Mouse (Mus musculus) midbrain, embryonic 14.5 days (tissue): ENCODE data around the gene Msn. TPM values are rescaled to one million over a fixed set of nuclear protein-coding genes. Genes with fewer than 3 reads are reported as not detected.

Experiments
- ATAC-seq: fragments of 200-750 bp; cut with Nextera tagmentation; 2 replicates; pipeline ENCODE4 v1.8.0; 2017; ENCODE audit warnings: moderate number of reproducible peaks, moderate library complexity; ENCODE audit not compliant: low FRiP score, low TSS enrichment
- DNase-seq: peaks from one replicate; pipeline ENCODE4 v3.0.0-alpha.2; 2015
- H3K27ac ChIP-seq: fragments of 300-500 bp; sonication (generic); replicated peaks from 2 replicates; pipeline ENCODE4 v1.5.1; 2014; ENCODE audit warnings: mild to moderate bottlenecking, low read depth, low read length, moderate library complexity
- H3K27me3 ChIP-seq: fragments of 300-500 bp; sonication (generic); 2 replicates; pipeline ENCODE4 v1.6.1; 2014; ENCODE audit warnings: low read length, control low read depth, mixed read lengths; ENCODE audit not compliant: control insufficient read depth, insufficient read depth
- H3K36me3 ChIP-seq: fragments of 300-500 bp; sonication (generic); 2 replicates; pipeline ENCODE4 v1.6.1; 2014; ENCODE audit warnings: low read length, control low read depth; ENCODE audit not compliant: control insufficient read depth, insufficient read depth
- H3K4me1 ChIP-seq: fragments of 300-500 bp; sonication (generic); 2 replicates; pipeline ENCODE4 v1.6.1; 2014; ENCODE audit warnings: mild to moderate bottlenecking, antibody characterized with exemption, low read length, control low read depth; ENCODE audit not compliant: control insufficient read depth, insufficient read depth
- H3K4me2 ChIP-seq: fragments of 300-500 bp; sonication (generic); 2 replicates; pipeline ENCODE4 v1.6.1; 2014; ENCODE audit warnings: mild to moderate bottlenecking, low read length, moderate library complexity
- H3K4me3 ChIP-seq: fragments of 300-500 bp; sonication (generic); replicated peaks from 2 replicates; pipeline ENCODE4 v1.5.1; 2014; ENCODE audit warnings: low read depth, low read length
- H3K9ac ChIP-seq: fragments of 300-500 bp; sonication (generic); replicated peaks from 2 replicates; pipeline ENCODE4 v1.6.1; 2014; ENCODE audit warnings: mild to moderate bottlenecking, low read length, moderate library complexity
- H3K9me3 ChIP-seq: fragments of 300-500 bp; sonication (generic); 2 replicates; pipeline ENCODE4 v1.6.1; 2016; ENCODE audit warnings: low read length, control low read depth, mixed read lengths; ENCODE audit not compliant: control insufficient read depth
- WGBS: fragments of 180-500 bp; shearing (Covaris S2); extraction: QIAGEN DNeasy Blood & Tissue Kit; methylation state at CpG from one replicate; pipeline ENCODE4 v1.1.7; 2014; 5-methylcytosine and 5-hydroxymethylcytosine counted together
- polyA plus RNA-seq: library from polyadenylated mRNA; unstranded; fragments of >200 nt; fragmentation: Nextera tagmentation; extraction: Ambion mirVana; gene quantifications from 2 replicates; pipeline ENCODE4 v1.2.1, GENCODE M21; 2014

Gene Msn
- polyA plus RNA-seq, 1 experiment from 2014 or later, result 33.8 TPM

DNA sequence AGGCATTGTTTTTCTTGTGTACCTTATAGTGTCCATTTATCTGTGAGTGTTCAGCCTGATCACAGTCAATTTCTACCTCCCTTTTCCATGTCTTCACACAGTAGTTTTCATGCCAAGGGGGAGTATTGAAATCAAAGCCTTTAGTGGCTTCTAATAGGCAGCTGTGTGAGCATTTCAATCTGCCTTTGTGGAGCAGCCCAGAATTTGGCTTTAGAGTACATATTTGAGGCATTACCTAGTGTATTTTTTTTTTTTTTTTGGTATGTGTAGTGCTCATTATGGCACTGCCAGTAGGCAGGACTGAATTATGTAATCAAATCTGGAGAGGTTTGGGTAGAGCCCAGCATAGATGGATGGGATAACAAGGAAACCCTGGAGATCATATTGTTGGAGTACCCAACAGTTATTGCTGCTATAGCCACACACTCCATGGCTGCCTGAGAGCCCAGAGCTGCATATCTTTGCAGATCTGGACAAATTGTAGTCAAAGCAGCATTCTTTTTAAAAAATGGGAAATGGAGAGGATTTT, 17.3 kb downstream of the Msn start:
- Histone ChIP-seq H3K9ac (no peak overlapping the region), H3K36me3 (no peaks in the 10 kb centered on the region), H3K4me1 (no peaks in the 10 kb centered on the region), H3K27me3 (no peaks in the 10 kb centered on the region), H3K4me3 (no peak overlapping the region), H3K27ac (no peak overlapping the region), H3K4me2 (no peak overlapping the region), H3K9me3 (no peaks in the 10 kb centered on the region)
- ATAC-seq (no peak), DNase-seq (no peak)

DNA sequence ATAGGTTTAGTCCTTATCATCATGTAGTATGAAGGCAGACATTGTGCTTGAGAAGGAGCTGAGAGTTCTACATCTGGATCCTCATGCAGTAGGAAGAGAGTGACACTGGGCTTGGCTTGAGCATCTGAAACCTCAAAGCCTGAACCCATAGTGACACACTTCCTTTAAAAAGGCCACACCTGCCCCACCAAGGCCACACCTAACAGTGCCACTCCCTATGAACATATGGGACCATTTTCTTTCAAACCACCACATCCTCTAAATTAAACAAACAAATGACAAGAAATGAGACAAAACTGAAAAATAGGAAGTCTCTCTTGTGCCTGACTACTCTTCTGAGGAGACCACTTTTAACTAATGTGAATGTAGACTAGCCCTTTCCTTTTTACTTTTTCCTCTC, 19.7 kb downstream of the Msn start:
- no peak overlapping the region for H3K9ac ChIP-seq
- H3K36me3 ChIP-seq, result no peaks in the 10 kb centered on the region
- H3K27me3 ChIP-seq, result no peaks in the 10 kb centered on the region
- no peak overlapping the region for H3K4me3 ChIP-seq
- no peaks in the 10 kb centered on the region for H3K4me1 ChIP-seq
- DNase-seq, result no peak
- H3K9me3 ChIP-seq, result no peaks in the 10 kb centered on the region
- ATAC-seq, result no peak
- no peak overlapping the region for H3K27ac ChIP-seq
- H3K4me2 ChIP-seq, result no peak overlapping the region

DNA sequence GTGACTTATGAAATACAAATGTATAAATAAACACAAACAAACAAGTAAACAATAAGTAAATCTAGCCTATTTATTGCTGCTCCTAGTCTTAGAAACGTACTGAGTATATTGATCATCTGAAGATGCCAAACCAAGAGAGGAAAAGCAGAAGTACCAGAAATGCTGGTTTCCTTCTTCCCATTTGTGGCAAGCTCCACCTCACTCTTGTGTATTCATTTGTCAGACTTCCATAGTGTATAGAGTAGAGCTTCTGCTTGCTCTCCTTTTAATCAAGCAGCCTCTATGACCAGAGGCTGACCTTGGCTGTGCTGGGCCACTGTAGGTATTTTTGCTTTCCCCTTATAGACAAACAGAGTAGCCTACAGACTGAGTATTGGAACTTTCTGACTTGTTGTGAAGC, 21.5 kb downstream of the Msn start:
- Histone ChIP-seq H3K4me1 (no peaks in the 10 kb centered on the region), H3K4me2 (no peak overlapping the region), H3K27me3 (no peaks in the 10 kb centered on the region), H3K4me3 (no peak overlapping the region), H3K9ac (no peak overlapping the region), H3K36me3 (no peaks in the 10 kb centered on the region), H3K9me3 (no peaks in the 10 kb centered on the region), H3K27ac (no peak overlapping the region)
- DNase-seq (no peak), ATAC-seq (no peak)
- WGBS, result 78% methylated on average over 1 of the region's 1 CpGs

DNA sequence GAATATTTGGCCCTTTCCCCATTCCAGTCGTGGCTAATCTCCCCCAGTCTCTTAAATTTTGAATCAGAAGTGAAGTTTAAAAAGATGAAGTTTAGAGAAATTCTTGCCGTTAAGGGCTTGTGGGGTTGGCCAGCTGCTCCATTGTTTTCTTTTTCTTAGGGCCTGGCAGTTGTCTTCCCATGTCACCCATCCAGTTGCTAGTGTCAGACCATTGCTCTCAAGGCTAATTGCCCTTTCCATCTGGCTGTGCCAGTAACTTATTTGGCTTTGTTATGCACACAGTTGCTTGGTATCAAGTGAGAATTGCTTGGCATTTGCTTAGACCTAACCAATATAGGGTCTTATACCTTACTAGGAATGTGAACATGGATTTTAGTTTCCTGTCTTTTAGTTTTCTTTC, 24.2 kb downstream of the Msn start:
- Histone ChIP-seq H3K36me3 (no peaks in the 10 kb centered on the region), H3K27me3 (no peaks in the 10 kb centered on the region)

DNA sequence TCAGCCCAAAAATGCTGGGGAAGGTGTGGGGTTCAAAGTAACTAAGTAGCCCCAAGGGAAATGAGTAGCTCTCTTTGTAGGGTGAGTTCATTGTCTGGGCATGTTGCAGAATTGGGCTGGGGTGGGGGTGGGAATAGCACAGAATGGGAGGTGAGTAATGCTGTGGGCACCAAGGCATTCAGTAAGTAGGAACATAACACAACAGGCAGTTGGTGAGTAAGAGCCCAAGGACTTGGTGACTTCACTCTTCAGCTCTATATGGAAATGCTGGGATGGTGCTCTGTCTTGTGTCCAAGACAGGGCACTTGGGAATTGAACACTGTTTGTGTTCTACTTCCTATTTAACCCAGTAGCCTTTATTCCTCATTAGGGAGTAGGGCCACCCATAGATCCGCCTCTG, 26.1 kb downstream of the Msn start:
- Histone ChIP-seq H3K9me3 (no peaks in the 10 kb centered on the region), H3K9ac (no peak overlapping the region), H3K36me3 (no peaks in the 10 kb centered on the region), H3K4me3 (no peak overlapping the region), H3K4me2 (no peak overlapping the region), H3K27ac (no peak overlapping the region), H3K27me3 (no peaks in the 10 kb centered on the region), H3K4me1 (no peaks in the 10 kb centered on the region)
- WGBS, result 89% methylated on average over 1 of the region's 1 CpGs
- no peak for ATAC-seq
- no peak for DNase-seq

More for the DNA sequence above, 24.2 kb downstream of the Msn start:
- H3K4me2 ChIP-seq, result no peak overlapping the region
- H3K4me3 ChIP-seq, result no peak overlapping the region
- 81% methylated on average over 2 of the region's 2 CpGs for WGBS
- H3K27ac ChIP-seq, result no peak overlapping the region
- H3K9me3 ChIP-seq, result no peaks in the 10 kb centered on the region
- H3K4me1 ChIP-seq, result no peaks in the 10 kb centered on the region
- ATAC-seq (no peak), DNase-seq (no peak)
- no peak overlapping the region for H3K9ac ChIP-seq

DNA sequence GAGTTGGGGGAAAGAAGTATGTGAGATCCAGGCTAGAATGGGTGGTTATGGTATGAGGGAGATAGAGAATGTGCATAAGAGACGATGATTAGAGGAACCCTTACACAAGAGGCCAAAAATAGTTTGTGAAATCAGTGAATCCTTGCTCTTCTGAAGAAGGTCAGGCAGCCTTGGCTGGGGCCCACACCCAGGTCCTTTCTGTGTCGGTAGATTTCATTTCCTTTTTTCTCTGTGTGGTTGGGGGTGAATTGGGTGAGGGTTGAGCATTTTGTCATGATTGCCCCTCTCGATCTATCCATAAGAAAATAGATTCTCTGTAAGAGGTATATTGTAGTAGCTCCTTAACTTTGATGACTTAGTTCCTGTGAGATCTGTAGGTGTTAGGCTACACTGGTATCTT, 31.0 kb downstream of the Msn start:
- Histone ChIP-seq H3K9me3 (no peaks in the 10 kb centered on the region), H3K4me1 (no peaks in the 10 kb centered on the region), H3K4me3 (no peak overlapping the region), H3K36me3 (no peaks in the 10 kb centered on the region), H3K27me3 (no peaks in the 10 kb centered on the region), H3K9ac (no peak overlapping the region), H3K4me2 (no peak overlapping the region), H3K27ac (no peak overlapping the region)
- no peak for ATAC-seq
- no peak for DNase-seq
- WGBS, result 83% methylated on average over 3 of the region's 3 CpGs

DNA sequence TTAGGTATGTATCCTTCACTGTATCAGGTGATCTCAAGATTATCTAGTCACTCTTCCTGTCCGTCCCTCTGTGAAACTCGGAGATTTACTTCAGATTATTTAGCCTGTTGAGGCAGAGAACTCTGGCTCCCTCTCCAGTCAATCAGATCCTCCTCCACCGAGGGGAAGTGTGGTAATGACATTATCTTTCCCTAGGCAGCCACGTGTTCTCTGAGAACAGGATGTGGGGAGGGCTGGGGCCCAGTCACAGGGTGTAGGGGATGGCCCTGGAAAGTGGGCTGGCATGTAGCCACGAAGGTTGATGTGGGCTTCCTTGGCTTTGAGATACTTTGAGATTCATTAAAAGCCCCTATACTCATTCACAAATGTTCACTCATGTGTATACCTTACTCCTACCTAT, 34.3 kb downstream of the Msn start:
- Histone ChIP-seq H3K4me2 (no peak overlapping the region), H3K4me3 (no peak overlapping the region), H3K4me1 (no peaks in the 10 kb centered on the region), H3K9ac (no peak overlapping the region), H3K9me3 (no peaks in the 10 kb centered on the region), H3K27me3 (no peaks in the 10 kb centered on the region), H3K27ac (no peak overlapping the region), H3K36me3 (no peaks in the 10 kb centered on the region)
- 47% methylated on average over 5 of the region's 5 CpGs for WGBS
- ATAC-seq (no peak), DNase-seq (no peak)

DNA sequence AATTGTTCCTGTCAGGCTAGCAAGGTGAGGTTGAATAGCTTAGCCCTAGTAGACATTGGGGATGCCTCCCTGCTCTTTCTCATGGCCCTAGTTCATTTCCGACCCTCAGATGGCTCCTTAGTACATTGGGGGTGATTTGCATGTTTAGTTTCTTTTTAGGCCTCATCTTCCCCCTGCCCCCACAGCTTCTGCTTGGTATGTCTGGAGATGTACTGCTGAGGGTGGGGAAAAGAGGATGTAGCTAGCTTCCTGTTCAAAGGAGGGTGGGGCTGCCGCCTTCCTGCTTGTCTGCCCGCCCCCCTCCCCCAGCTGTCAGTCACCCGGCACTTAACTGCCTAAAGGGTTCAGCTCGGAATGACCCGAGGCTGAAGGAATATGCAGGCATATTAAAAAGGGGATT, 34.8 kb downstream of the Msn start:
- ATAC-seq (no peak), DNase-seq (no peak)
- H3K4me2 ChIP-seq, result no peak overlapping the region
- no peaks in the 10 kb centered on the region for H3K9me3 ChIP-seq
- no peaks in the 10 kb centered on the region for H3K27me3 ChIP-seq
- H3K4me3 ChIP-seq, result no peak overlapping the region
- H3K4me1 ChIP-seq, result no peaks in the 10 kb centered on the region
- no peak overlapping the region for H3K27ac ChIP-seq
- no peaks in the 10 kb centered on the region for H3K36me3 ChIP-seq
- 62% methylated on average over 6 of the region's 6 CpGs for WGBS
- no peak overlapping the region for H3K9ac ChIP-seq

DNA sequence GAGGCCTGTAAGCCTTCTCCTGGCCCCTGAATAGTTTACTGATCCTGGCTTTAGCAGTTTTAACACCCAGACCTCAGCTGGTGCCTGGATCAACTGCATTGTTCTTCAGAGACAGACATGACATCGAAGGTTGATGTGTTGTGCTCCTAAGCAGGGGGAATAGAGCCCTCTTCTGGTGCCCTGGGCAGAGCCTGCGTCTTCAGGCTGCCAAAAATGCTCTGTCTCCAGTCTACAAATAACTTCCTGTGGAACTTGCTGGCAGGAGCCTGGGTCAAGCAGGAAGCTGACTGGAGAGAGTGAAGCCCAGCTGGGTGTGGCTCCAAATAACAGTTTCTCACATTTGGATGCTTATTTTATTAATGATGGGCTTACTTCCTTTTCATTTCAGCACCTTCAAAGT, 37.4 kb downstream of the Msn start:
- H3K9me3 ChIP-seq, result no peaks in the 10 kb centered on the region
- no peaks in the 10 kb centered on the region for H3K27me3 ChIP-seq
- no peaks in the 10 kb centered on the region for H3K4me1 ChIP-seq
- no peak overlapping the region for H3K9ac ChIP-seq
- DNase-seq (no peak), ATAC-seq (no peak)
- no peaks in the 10 kb centered on the region for H3K36me3 ChIP-seq
- H3K27ac ChIP-seq, result no peak overlapping the region
- H3K4me2 ChIP-seq, result no peak overlapping the region
- no peak overlapping the region for H3K4me3 ChIP-seq
- WGBS, result 44% methylated on average over 2 of the region's 2 CpGs
